Mouse (Mus musculus) inflammation-experienced regulatory T-cells (primary cell): ENCODE measurements around the gene Gbp2. TPM values are rescaled to one million over a fixed set of nuclear protein-coding genes. Genes with fewer than 3 reads are reported as not detected.

Experiments used
- polyA plus RNA-seq, 2 experiments: library from polyadenylated mRNA; unstranded; fragments of 100-300 nt; shearing (Covaris generic); gene quantifications; one replicate each; pipeline ENCODE4 v1.2.1; 2017

Gbp2 gene
- polyA plus RNA-seq = 10 to 100 TPM; 71.3 to 97.7 TPM

GRCm38 (mm10) chr3:142620111-142620955, at the start of gene Gbp2:
Gene Gbp2 (plus strand): TSS chr3:142620602.

GRCm38 (mm10) chr3:142594547-142594946, 25.9 kb upstream of the Gbp2 start, which contains the start of gene Gbp2b:
Gene Gbp2b (plus strand): TSS chr3:142594847.

Other genes starting within 250 kb of the Gbp2 start
- gene Pdlim5, start 224.9 kb upstream of the Gbp2 start, polyA plus RNA-seq = 10 to 100 TPM; 26.9 to 39.2 TPM
- 10 to 100 TPM; 26.3 to 46.3 TPM for gene Gbp5, start 126.6 kb upstream of the Gbp2 start, polyA plus RNA-seq
- 100 to 1,000 TPM; 124 to 191 TPM for gene Gbp7, start 90.3 kb upstream of the Gbp2 start, polyA plus RNA-seq
- gene Gbp3, start 60.6 kb upstream of the Gbp2 start, polyA plus RNA-seq = 100 to 1,000 TPM in 1 of 2 experiments, 10 to 100 TPM in 1; 38.7 to 108 TPM
- gene Gbp2b, start 25.8 kb upstream of the Gbp2 start, polyA plus RNA-seq = 1 to 10 TPM in 1 of 2 experiments, under 1 TPM in 1; 0.60 to 5.9 TPM
- 10 to 100 TPM in 1 of 2 experiments, 1 to 10 TPM in 1; 6.5 to 10.6 TPM for gene Kyat3, start 80.4 kb downstream of the Gbp2 start, polyA plus RNA-seq
- gene Gtf2b, start 144.4 kb downstream of the Gbp2 start, polyA plus RNA-seq = 10 to 100 TPM; 65.9 to 74.2 TPM